Mouse (Mus musculus): Measurements from ENCODE around the gene C87499. TPM values are rescaled to one million over a fixed set of nuclear protein-coding genes. Genes with fewer than 3 reads are reported as not detected.

Gene C87499
- total and polyA plus RNA-seq, 2 experiments from 2014 or later = not detected

DNA sequence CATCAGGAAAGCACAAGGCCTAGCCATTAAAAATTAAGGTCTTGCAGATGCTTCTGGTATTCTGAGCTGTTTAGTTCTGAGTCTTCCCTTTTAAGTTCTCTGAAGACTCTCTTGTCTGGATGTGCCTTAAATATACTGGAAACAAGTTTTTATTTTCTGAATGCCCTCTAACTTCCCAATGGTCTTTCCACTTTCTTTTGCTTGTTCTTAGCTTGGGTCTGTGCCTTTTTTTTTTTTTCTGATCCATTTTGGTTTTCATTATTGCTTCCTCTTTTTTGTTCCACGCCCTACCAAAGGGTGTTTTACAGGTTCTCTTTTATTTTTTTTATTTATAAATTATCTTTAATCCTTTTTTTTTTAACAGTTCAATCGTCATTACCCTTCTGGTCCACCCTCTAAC lies 10.1 kb upstream of the C87499 start, which contains the start of gene Ifna13:
Gene Ifna13, minus strand, starts transcription at position 101 of the 400 bp plus-strand sequence.
- 55% methylated on average over 2 of the region's 2 CpGs for WGBS
- no peak within 1 kb of the TSS for H3K4me2 ChIP-seq (ENCODE audit: low read depth)
- no peaks in the 10 kb centered on the region for H3K4me1 ChIP-seq (ENCODE audit: insufficient read depth)
- no peak for ATAC-seq
- H3K9ac ChIP-seq = no peak within 1 kb of the TSS
- no peak for DNase-seq
- H3K9me3 ChIP-seq (ENCODE audit: low read length) = no peaks in the 10 kb centered on the region
- H3K4me3 ChIP-seq (ENCODE audit: low read depth, low read length) = no peak within 1 kb of the TSS
- H3K36me3 ChIP-seq (ENCODE audit: insufficient read depth) = no peaks in the 10 kb centered on the region
- no peak for TF ChIP-seq CTCF (IDR thresholded peaks at IDR 0.05; ENCODE audit: low read depth)
- no peaks in the 10 kb centered on the region for H3K27me3 ChIP-seq (ENCODE audit: insufficient read depth, low read length)
- no peak within 1 kb of the TSS for H3K27ac ChIP-seq (ENCODE audit: low read depth, low read length)

DNA sequence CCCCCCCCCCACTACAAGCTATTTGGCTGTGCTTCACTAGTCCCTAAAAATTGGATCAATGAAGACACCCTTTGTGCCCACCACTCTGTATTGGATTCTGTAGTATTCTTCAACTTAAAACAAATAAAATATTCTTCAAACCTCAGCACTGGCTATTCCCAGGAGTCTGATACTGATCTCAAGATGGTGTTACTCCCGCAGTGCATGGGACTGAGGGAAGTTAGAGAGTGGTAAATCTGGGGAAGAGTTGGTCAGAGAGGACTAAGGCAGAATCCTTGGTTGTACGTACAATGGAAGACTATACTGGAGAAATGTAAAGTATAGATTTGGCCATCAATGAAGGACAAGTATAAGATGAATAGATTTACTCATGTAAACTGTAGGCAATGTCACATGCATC lies 8.3 kb upstream of the C87499 start:
- TF ChIP-seq CTCF (IDR thresholded peaks at IDR 0.05; ENCODE audit: low read depth) = no peak
- Histone ChIP-seq H3K9me3 (ENCODE audit: low read length) (no peaks in the 10 kb centered on the region), H3K27ac (ENCODE audit: low read depth, low read length) (no peak overlapping the region), H3K27me3 (ENCODE audit: insufficient read depth, low read length) (no peaks in the 10 kb centered on the region), H3K4me2 (ENCODE audit: low read depth) (no peak overlapping the region), H3K36me3 (ENCODE audit: insufficient read depth) (no peaks in the 10 kb centered on the region), H3K4me1 (ENCODE audit: insufficient read depth) (no peaks in the 10 kb centered on the region), H3K4me3 (ENCODE audit: low read depth, low read length) (no peak overlapping the region), H3K9ac (no peak overlapping the region)
- WGBS = 29% methylated on average over 2 of the region's 2 CpGs
- no peak for DNase-seq
- ATAC-seq = no peak

DNA sequence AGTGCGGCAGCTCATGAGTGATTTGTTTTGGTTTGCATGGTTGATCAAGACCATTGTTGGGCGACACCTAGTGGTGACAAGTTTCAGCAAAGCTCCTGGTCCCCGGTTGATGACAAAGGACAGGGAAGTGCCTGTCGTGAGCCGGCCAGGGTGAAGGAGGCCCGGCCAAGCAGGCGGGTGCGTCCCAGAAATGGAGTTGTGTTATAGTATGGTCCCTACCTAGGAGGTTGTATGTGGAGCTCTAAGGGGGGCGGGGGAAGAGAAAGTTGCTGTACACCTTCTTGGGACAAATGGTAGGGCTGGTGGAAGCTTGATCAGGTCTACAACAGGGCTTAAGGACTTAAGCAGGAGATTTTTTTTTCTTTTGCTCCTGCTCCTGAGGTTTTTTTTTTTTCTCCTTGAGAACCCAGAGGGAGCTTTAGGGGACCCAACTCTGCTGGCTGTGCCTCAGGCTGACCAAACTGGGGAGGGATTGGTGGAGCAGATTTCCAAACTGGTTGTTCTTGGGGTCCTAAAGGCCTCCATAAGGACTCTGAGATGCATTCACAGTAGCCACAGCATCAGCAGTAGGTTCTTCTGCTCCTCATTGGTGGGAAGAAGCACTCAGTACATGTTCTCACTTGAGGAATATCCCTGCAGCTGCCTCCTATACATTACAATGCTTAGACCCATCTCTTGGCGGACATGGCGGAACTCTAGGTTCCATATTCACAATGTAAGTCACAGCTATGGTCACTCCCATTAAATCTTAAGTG lies 7.0 kb upstream of the C87499 start:
- peak overlapping the region; percentile 28 for H3K4me3 ChIP-seq (ENCODE audit: low read depth, low read length)
- peak overlapping the region; percentile 15; the same call in 1 of the 2 replicates for H3K9ac ChIP-seq
- peak; percentile 81 for TF ChIP-seq CTCF (IDR thresholded peaks at IDR 0.05; ENCODE audit: low read depth)
- no peaks in the 10 kb centered on the region for H3K27me3 ChIP-seq (ENCODE audit: insufficient read depth, low read length)
- DNase-seq = peak; percentile 90
- H3K27ac ChIP-seq (ENCODE audit: low read depth, low read length) = no peak overlapping the region
- no peaks in the 10 kb centered on the region for H3K4me1 ChIP-seq (ENCODE audit: insufficient read depth)
- WGBS = 8% methylated on average over 11 of the region's 11 CpGs
- H3K36me3 ChIP-seq (ENCODE audit: insufficient read depth) = no peaks in the 10 kb centered on the region
- H3K9me3 ChIP-seq (ENCODE audit: low read length) = no peaks in the 10 kb centered on the region
- peak; percentile 98 for ATAC-seq
- peak overlapping the region; percentile 36 for H3K4me2 ChIP-seq (ENCODE audit: low read depth)

DNA sequence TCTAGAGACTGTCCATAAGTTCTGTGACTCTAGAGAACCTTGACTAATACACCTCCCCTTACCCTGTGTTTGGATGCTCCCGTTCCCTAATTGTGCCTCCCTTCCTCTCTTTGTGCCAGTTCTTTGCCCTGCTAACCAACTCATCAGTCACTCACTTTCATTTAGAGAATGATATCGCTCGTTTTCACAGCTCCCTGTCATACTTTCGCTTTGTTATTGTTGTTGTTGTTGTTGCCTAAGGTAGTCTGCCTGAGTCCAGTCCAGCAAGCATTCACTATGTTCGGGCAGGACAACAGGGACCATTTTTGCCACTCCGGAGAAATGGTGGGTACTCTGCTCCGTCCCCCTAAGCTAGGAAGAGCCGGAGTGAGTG lies 6.5 kb upstream of the C87499 start:
- Histone ChIP-seq H3K36me3 (ENCODE audit: insufficient read depth) (no peaks in the 10 kb centered on the region), H3K4me2 (ENCODE audit: low read depth) (peak overlapping the region; percentile 36), H3K4me1 (ENCODE audit: insufficient read depth) (no peaks in the 10 kb centered on the region), H3K4me3 (ENCODE audit: low read depth, low read length) (peak overlapping the region; percentile 28), H3K9ac (peak overlapping the region; percentile 15; the same call in 1 of the 2 replicates), H3K27me3 (ENCODE audit: insufficient read depth, low read length) (no peaks in the 10 kb centered on the region), H3K27ac (ENCODE audit: low read depth, low read length) (no peak overlapping the region), H3K9me3 (ENCODE audit: low read length) (no peaks in the 10 kb centered on the region)
- DNase-seq (no peak), ATAC-seq (no peak)
- no peak for TF ChIP-seq CTCF (IDR thresholded peaks at IDR 0.05; ENCODE audit: low read depth)
- 52% methylated on average over 8 of the region's 8 CpGs for WGBS

DNA sequence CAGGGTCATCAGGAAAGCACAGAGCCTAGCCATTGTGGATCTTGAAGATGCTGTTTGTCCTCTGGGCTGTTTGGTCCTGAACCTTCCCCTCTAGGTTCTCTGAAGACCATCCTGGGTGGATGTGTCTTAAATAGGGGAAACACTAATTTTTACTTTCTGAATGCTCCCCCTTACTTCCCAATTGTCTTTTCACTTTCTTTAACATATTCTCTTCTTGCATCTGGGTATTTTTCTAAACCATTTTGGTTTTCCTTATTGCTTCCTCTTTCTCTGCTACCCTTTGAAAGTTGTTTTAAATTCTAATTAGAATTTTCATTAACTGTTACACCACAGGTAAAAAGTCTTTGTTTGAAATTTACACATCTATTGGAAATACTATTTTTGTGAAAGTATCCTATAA lies 30.9 kb downstream of the C87499 start, which contains the start of gene Ifna12:
Gene Ifna12, minus strand, starts transcription at position 101 of the 400 bp plus-strand sequence.
- no peak within 1 kb of the TSS for H3K4me3 ChIP-seq (ENCODE audit: low read depth, low read length)
- H3K27me3 ChIP-seq (ENCODE audit: insufficient read depth, low read length) = no peaks in the 10 kb centered on the region
- no peaks in the 10 kb centered on the region for H3K36me3 ChIP-seq (ENCODE audit: insufficient read depth)
- H3K9me3 ChIP-seq (ENCODE audit: low read length) = no peaks in the 10 kb centered on the region
- no peak within 1 kb of the TSS for H3K27ac ChIP-seq (ENCODE audit: low read depth, low read length)
- H3K9ac ChIP-seq = no peak within 1 kb of the TSS
- no peaks in the 10 kb centered on the region for H3K4me1 ChIP-seq (ENCODE audit: insufficient read depth)
- H3K4me2 ChIP-seq (ENCODE audit: low read depth) = no peak within 1 kb of the TSS
- no peak for TF ChIP-seq CTCF (IDR thresholded peaks at IDR 0.05; ENCODE audit: low read depth)
- DNase-seq = no peak
- ATAC-seq = no peak

DNA sequence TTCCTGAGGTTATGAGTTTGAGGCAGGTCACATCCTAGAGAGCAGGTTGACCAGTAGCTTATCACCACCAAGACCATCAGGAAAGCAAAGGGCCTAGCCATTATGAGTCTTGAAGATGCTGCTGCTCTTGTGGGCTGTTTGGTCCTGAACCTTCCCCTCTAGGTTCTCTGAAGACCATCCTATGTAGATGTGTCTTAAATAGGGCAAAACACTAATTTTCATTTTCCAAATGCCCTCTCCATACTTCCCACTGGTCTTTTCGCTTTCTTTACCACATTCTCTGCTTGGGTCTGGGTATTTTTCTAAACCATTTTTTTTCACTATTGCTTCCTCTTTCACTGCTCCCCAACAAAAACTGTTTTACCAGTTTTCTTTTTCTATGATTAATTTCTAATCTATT lies 41.9 kb downstream of the C87499 start, which contains the start of gene Ifna9:
Gene Ifna9, minus strand, starts transcription at position 101 of the 400 bp plus-strand sequence.
- DNase-seq = no peak
- H3K4me1 ChIP-seq (ENCODE audit: insufficient read depth) = no peaks in the 10 kb centered on the region
- no peak within 1 kb of the TSS for H3K9ac ChIP-seq
- no peak within 1 kb of the TSS for H3K27ac ChIP-seq (ENCODE audit: low read depth, low read length)
- no peak within 1 kb of the TSS for H3K4me3 ChIP-seq (ENCODE audit: low read depth, low read length)
- H3K27me3 ChIP-seq (ENCODE audit: insufficient read depth, low read length) = no peaks in the 10 kb centered on the region
- no peak within 1 kb of the TSS for H3K4me2 ChIP-seq (ENCODE audit: low read depth)
- ATAC-seq = no peak
- TF ChIP-seq CTCF (IDR thresholded peaks at IDR 0.05; ENCODE audit: low read depth) = no peak
- H3K36me3 ChIP-seq (ENCODE audit: insufficient read depth) = no peaks in the 10 kb centered on the region
- WGBS = 95% methylated on average over 1 of the region's 1 CpGs
- H3K9me3 ChIP-seq (ENCODE audit: low read length) = no peaks in the 10 kb centered on the region

Other genes starting within 250 kb of the C87499 start
Only the 30 nearest of the 33 such genes appear.
- 3.8 and 4.2 TPM in 2 replicates for gene Hacd4, start 195.5 kb downstream of the C87499 start, total RNA-seq (2014; rRNA removed)
- gene Hacd4, start 195.5 kb downstream of the C87499 start, polyA plus RNA-seq (2015; fragmentation: Nextera tagmentation; extraction: Ambion mirVana) = 3.7 and 4.2 TPM in 2 replicates
- gene Ifnb1, start 111.6 kb downstream of the C87499 start, total RNA-seq (2014; rRNA removed) = not detected in 2 replicates
- not detected in 2 replicates for gene Ifnb1, start 111.6 kb downstream of the C87499 start, polyA plus RNA-seq (2015; fragmentation: Nextera tagmentation; extraction: Ambion mirVana)
- not detected in 2 replicates for gene Ifna15, start 76.2 kb downstream of the C87499 start, total RNA-seq (2014; rRNA removed)
- not detected in 2 replicates for gene Ifna15, start 76.2 kb downstream of the C87499 start, polyA plus RNA-seq (2015; fragmentation: Nextera tagmentation; extraction: Ambion mirVana)
- gene Ifna14, start 62.6 kb downstream of the C87499 start, total RNA-seq (2014; rRNA removed) = not detected in 2 replicates
- not detected in 2 replicates for gene Ifna14, start 62.6 kb downstream of the C87499 start, polyA plus RNA-seq (2015; fragmentation: Nextera tagmentation; extraction: Ambion mirVana)
- not detected in 2 replicates for gene Ifna9, start 42.0 kb downstream of the C87499 start, total RNA-seq (2014; rRNA removed)
- not detected in 2 replicates for gene Ifna9, start 42.0 kb downstream of the C87499 start, polyA plus RNA-seq (2015; fragmentation: Nextera tagmentation; extraction: Ambion mirVana)
- not detected in 2 replicates for gene Ifna12, start 31.0 kb downstream of the C87499 start, total RNA-seq (2014; rRNA removed)
- not detected in 2 replicates for gene Ifna12, start 31.0 kb downstream of the C87499 start, polyA plus RNA-seq (2015; fragmentation: Nextera tagmentation; extraction: Ambion mirVana)
- gene Ifna13, start 10.0 kb upstream of the C87499 start, total RNA-seq (2014; rRNA removed) = not detected in 2 replicates
- not detected in 2 replicates for gene Ifna13, start 10.0 kb upstream of the C87499 start, polyA plus RNA-seq (2015; fragmentation: Nextera tagmentation; extraction: Ambion mirVana)
- gene Ifna16, start 42.5 kb upstream of the C87499 start, total RNA-seq (2014; rRNA removed) = not detected in 2 replicates
- gene Ifna16, start 42.5 kb upstream of the C87499 start, polyA plus RNA-seq (2015; fragmentation: Nextera tagmentation; extraction: Ambion mirVana) = not detected in 2 replicates
- gene Ifna2, start 49.5 kb upstream of the C87499 start, total RNA-seq (2014; rRNA removed) = not detected in 2 replicates
- not detected in 2 replicates for gene Ifna2, start 49.5 kb upstream of the C87499 start, polyA plus RNA-seq (2015; fragmentation: Nextera tagmentation; extraction: Ambion mirVana)
- gene Ifnab, start 56.9 kb upstream of the C87499 start, total RNA-seq (2014; rRNA removed) = not detected in 2 replicates
- not detected in 2 replicates for gene Ifnab, start 56.9 kb upstream of the C87499 start, polyA plus RNA-seq (2015; fragmentation: Nextera tagmentation; extraction: Ambion mirVana)
- gene Gm26566, start 87.4 kb upstream of the C87499 start, total RNA-seq (2014; rRNA removed) = 1.2 and 2.9 TPM in 2 replicates
- gene Gm26566, start 87.4 kb upstream of the C87499 start, polyA plus RNA-seq (2015; fragmentation: Nextera tagmentation; extraction: Ambion mirVana) = 0.84 and 1.1 TPM in 2 replicates
- gene Klhl9, start 88.1 kb upstream of the C87499 start, total RNA-seq (2014; rRNA removed) = 171 and 176 TPM in 2 replicates
- 65.8 and 78.1 TPM in 2 replicates for gene Klhl9, start 88.1 kb upstream of the C87499 start, polyA plus RNA-seq (2015; fragmentation: Nextera tagmentation; extraction: Ambion mirVana)
- not detected in 2 replicates for gene Gm13271, start 120.5 kb upstream of the C87499 start, total RNA-seq (2014; rRNA removed)
- gene Gm13271, start 120.5 kb upstream of the C87499 start, polyA plus RNA-seq (2015; fragmentation: Nextera tagmentation; extraction: Ambion mirVana) = not detected in 2 replicates
- not detected in 2 replicates for gene Gm13283, start 125.7 kb upstream of the C87499 start, total RNA-seq (2014; rRNA removed)
- not detected in 2 replicates for gene Gm13283, start 125.7 kb upstream of the C87499 start, polyA plus RNA-seq (2015; fragmentation: Nextera tagmentation; extraction: Ambion mirVana)
- gene Gm13290, start 139.4 kb upstream of the C87499 start, total RNA-seq (2014; rRNA removed) = not detected in 2 replicates
- gene Gm13290, start 139.4 kb upstream of the C87499 start, polyA plus RNA-seq (2015; fragmentation: Nextera tagmentation; extraction: Ambion mirVana) = not detected in 2 replicates
- not detected in 2 replicates for gene Gm13289, start 142.5 kb upstream of the C87499 start, total RNA-seq (2014; rRNA removed)
- not detected in 2 replicates for gene Gm13289, start 142.5 kb upstream of the C87499 start, polyA plus RNA-seq (2015; fragmentation: Nextera tagmentation; extraction: Ambion mirVana)
- gene Gm13272, start 145.4 kb upstream of the C87499 start, total RNA-seq (2014; rRNA removed) = not detected in 2 replicates
- gene Gm13272, start 145.4 kb upstream of the C87499 start, polyA plus RNA-seq (2015; fragmentation: Nextera tagmentation; extraction: Ambion mirVana) = not detected in 2 replicates
- gene Ifnz, start 147.7 kb upstream of the C87499 start, total RNA-seq (2014; rRNA removed) = 0.33 TPM in 1 of 2 replicates, not detected in the other
- gene Ifnz, start 147.7 kb upstream of the C87499 start, polyA plus RNA-seq (2015; fragmentation: Nextera tagmentation; extraction: Ambion mirVana) = not detected in 2 replicates
- gene Gm13276, start 151.3 kb upstream of the C87499 start, total RNA-seq (2014; rRNA removed) = not detected in 2 replicates
- gene Gm13276, start 151.3 kb upstream of the C87499 start, polyA plus RNA-seq (2015; fragmentation: Nextera tagmentation; extraction: Ambion mirVana) = not detected in 2 replicates
- gene Gm13277, start 154.2 kb upstream of the C87499 start, total RNA-seq (2014; rRNA removed) = not detected in 2 replicates
- not detected in 2 replicates for gene Gm13277, start 154.2 kb upstream of the C87499 start, polyA plus RNA-seq (2015; fragmentation: Nextera tagmentation; extraction: Ambion mirVana)
- gene Gm13278, start 157.1 kb upstream of the C87499 start, total RNA-seq (2014; rRNA removed) = not detected in 2 replicates
- not detected in 2 replicates for gene Gm13278, start 157.1 kb upstream of the C87499 start, polyA plus RNA-seq (2015; fragmentation: Nextera tagmentation; extraction: Ambion mirVana)
- not detected in 2 replicates for gene Gm13275, start 160.1 kb upstream of the C87499 start, total RNA-seq (2014; rRNA removed)
- gene Gm13275, start 160.1 kb upstream of the C87499 start, polyA plus RNA-seq (2015; fragmentation: Nextera tagmentation; extraction: Ambion mirVana) = not detected in 2 replicates
- gene Gm13279, start 163.0 kb upstream of the C87499 start, total RNA-seq (2014; rRNA removed) = not detected in 2 replicates
- gene Gm13279, start 163.0 kb upstream of the C87499 start, polyA plus RNA-seq (2015; fragmentation: Nextera tagmentation; extraction: Ambion mirVana) = not detected in 2 replicates
- gene Gm13285, start 165.3 kb upstream of the C87499 start, total RNA-seq (2014; rRNA removed) = not detected in 2 replicates
- gene Gm13285, start 165.3 kb upstream of the C87499 start, polyA plus RNA-seq (2015; fragmentation: Nextera tagmentation; extraction: Ambion mirVana) = not detected in 2 replicates
- gene Gm13287, start 168.8 kb upstream of the C87499 start, total RNA-seq (2014; rRNA removed) = not detected in 2 replicates
- not detected in 2 replicates for gene Gm13287, start 168.8 kb upstream of the C87499 start, polyA plus RNA-seq (2015; fragmentation: Nextera tagmentation; extraction: Ambion mirVana)
- gene Gm13288, start 171.1 kb upstream of the C87499 start, total RNA-seq (2014; rRNA removed) = not detected in 2 replicates
- gene Gm13288, start 171.1 kb upstream of the C87499 start, polyA plus RNA-seq (2015; fragmentation: Nextera tagmentation; extraction: Ambion mirVana) = not detected in 2 replicates
- not detected in 2 replicates for gene Ifna7, start 181.8 kb upstream of the C87499 start, total RNA-seq (2014; rRNA removed)
- not detected in 2 replicates for gene Ifna7, start 181.8 kb upstream of the C87499 start, polyA plus RNA-seq (2015; fragmentation: Nextera tagmentation; extraction: Ambion mirVana)
- gene Ifna11, start 185.5 kb upstream of the C87499 start, total RNA-seq (2014; rRNA removed) = not detected in 2 replicates
- gene Ifna11, start 185.5 kb upstream of the C87499 start, polyA plus RNA-seq (2015; fragmentation: Nextera tagmentation; extraction: Ambion mirVana) = not detected in 2 replicates
- gene Ifna6, start 193.0 kb upstream of the C87499 start, total RNA-seq (2014; rRNA removed) = not detected in 2 replicates
- not detected in 2 replicates for gene Ifna6, start 193.0 kb upstream of the C87499 start, polyA plus RNA-seq (2015; fragmentation: Nextera tagmentation; extraction: Ambion mirVana)
- gene Ifna5, start 201.1 kb upstream of the C87499 start, total RNA-seq (2014; rRNA removed) = not detected in 2 replicates
- not detected in 2 replicates for gene Ifna5, start 201.1 kb upstream of the C87499 start, polyA plus RNA-seq (2015; fragmentation: Nextera tagmentation; extraction: Ambion mirVana)

All from forebrain, postnatal 0 days (tissue).